Mouse (Mus musculus) lung, postnatal 0 days (tissue): ENCODE measurements around the gene Csrp1.

Source experiments
- CTCF ChIP-seq: IDR thresholded peaks from 2 replicates; pipeline ENCODE4 v1.5.1; 2016; ENCODE audit warnings: antibody characterized with exemption, mild to moderate bottlenecking
- EP300 ChIP-seq: IDR thresholded peaks from 2 replicates; pipeline ENCODE4 v1.6.1; 2016; ENCODE audit warnings: antibody characterized with exemption, mild to moderate bottlenecking, control low read depth

- no peak for TF ChIP-seq CTCF
- TF ChIP-seq EP300 = no peak
Measured at GRCm38 (mm10) chr1:135681122-135681521, 38.7 kb upstream of the Csrp1 start.
